Mouse (Mus musculus) liver, adult 2 months (tissue): ENCODE results near the gene Rnf181. TPM values are rescaled to one million over a fixed set of nuclear protein-coding genes. Genes with fewer than 3 reads are reported as not detected.
A peak's percentile ranks its signal among the peaks of the same experiment; 100 is the strongest.

Experiments used
- DNase-seq: peaks from one replicate; pipeline ENCODE4 v3.0.0-alpha.2; 2011; ENCODE audit warnings: low read depth, low spot score; ENCODE audit errors: extremely low read depth
- H3K27ac ChIP-seq: fragments of 200-500 bp; replicated peaks from 2 replicates; pipeline ENCODE4 v1.5.1; 2012; ENCODE audit warnings: low read depth, mild to moderate bottlenecking, control low read depth, inconsistent platforms, low read length; ENCODE audit not compliant: insufficient read depth
- H3K27me3 ChIP-seq: fragments of 200-500 bp; 2 replicates; pipeline ENCODE4 v1.6.1; 2012; ENCODE audit warnings: mild to moderate bottlenecking, moderate library complexity, low read length, inconsistent platforms; ENCODE audit not compliant: control insufficient read depth, insufficient read depth
- H3K36me3 ChIP-seq: fragments of 200-500 bp; 2 replicates; pipeline ENCODE4 v1.6.1; 2012; ENCODE audit warnings: low read length, inconsistent platforms; ENCODE audit not compliant: control insufficient read depth, insufficient read depth
- H3K4me1 ChIP-seq: fragments of 200-500 bp; 2 replicates; pipeline ENCODE4 v1.6.1; 2011; ENCODE audit warnings: low read length; ENCODE audit not compliant: control insufficient read depth, insufficient read depth
- H3K4me3 ChIP-seq: fragments of 200-500 bp; 2 replicates; pipeline ENCODE4 v1.5.1; 2011; ENCODE audit warnings: low read depth, mild to moderate bottlenecking, control low read depth, low read length, moderate library complexity; ENCODE audit not compliant: insufficient read depth
- H3K79me2 ChIP-seq: fragments of 200-500 bp; 2 replicates; pipeline ENCODE4 v1.6.1; 2012; ENCODE audit warnings: inconsistent platforms, mild to moderate bottlenecking, low read length, moderate library complexity; ENCODE audit not compliant: control insufficient read depth, insufficient read depth
- H3K9ac ChIP-seq: fragments of 200-500 bp; 2 replicates; pipeline ENCODE4 v1.6.1; 2012; ENCODE audit warnings: low read depth, mild to moderate bottlenecking, control low read depth, inconsistent platforms, low read length
- CTCF ChIP-seq: fragments of 200-500 bp; IDR thresholded peaks from 2 replicates; pipeline ENCODE4 v1.5.1; 2011; ENCODE audit warnings: low read depth, low read length, control low read depth
- POLR2A ChIP-seq: fragments of 200-500 bp; IDR thresholded peaks from 2 replicates; pipeline ENCODE4 v1.6.1; 2011; ENCODE audit warnings: low read length, control low read depth; ENCODE audit not compliant: insufficient read depth; ENCODE audit errors: extremely low read depth
- WGBS: fragments of 180-500 bp; shearing (Covaris S2); methylation state at CpG from one replicate; pipeline ENCODE4 v1.1.7; 2018; 5-methylcytosine and 5-hydroxymethylcytosine counted together
- polyA plus RNA-seq: library from polyadenylated mRNA; depleted of rRNA; stranded (reverse); fragments of >200 nt; gene quantifications from 2 replicates; pipeline ENCODE4 v1.2.3, GENCODE M21; 2012
- total RNA-seq: library from RNA; depleted of rRNA; stranded (reverse); fragments of >200 nt; gene quantifications from 2 replicates; pipeline ENCODE4 v1.2.3, GENCODE M21; 2014

Gene Rnf181
- total and polyA plus RNA-seq, 2 experiments, result 62.6 to 75.2 TPM

DNA sequence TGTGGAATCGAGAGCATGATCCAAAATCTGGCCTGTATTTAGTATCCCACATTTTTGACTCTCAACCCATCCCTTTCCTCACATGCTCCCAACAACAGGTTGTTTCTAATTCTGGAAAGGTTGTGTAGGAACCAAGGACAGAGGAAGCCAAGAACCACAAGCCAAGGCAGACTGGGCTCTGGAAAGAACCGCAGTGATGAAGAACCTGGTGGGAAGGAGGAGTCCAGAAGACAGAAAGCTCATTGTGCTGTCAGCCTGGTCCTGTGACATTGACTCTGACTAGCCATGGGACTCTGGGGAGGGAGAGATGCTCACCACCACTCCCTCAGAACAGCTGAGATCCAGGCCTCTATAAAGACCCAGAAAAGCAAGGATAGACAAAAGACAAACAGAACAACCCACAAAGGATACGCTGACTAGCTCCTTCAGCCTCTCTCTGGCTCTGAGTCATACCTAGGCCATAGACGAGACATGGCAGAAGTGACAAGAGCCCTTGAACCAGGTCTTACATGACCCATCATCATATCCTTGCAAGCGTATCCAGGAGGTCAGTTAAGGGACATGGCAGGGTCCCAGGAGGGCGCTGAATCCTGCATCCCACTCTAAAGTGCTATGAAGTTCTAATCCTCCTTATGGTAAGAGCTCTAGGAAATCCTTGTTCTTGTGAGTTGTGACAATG lies 16.5 kb upstream of the Rnf181 start:
- no peak for DNase-seq
- H3K36me3 ChIP-seq, result peaks cover 20% of the 10 kb centered on the region
- no peak for TF ChIP-seq CTCF
- TF ChIP-seq POLR2A, result no peak
- no peaks in the 10 kb centered on the region for H3K27me3 ChIP-seq
- peak overlapping the region; percentile 46 for H3K27ac ChIP-seq
- H3K4me3 ChIP-seq, result no peak overlapping the region
- 90% methylated on average over 6 of the region's 6 CpGs for WGBS
- H3K79me2 ChIP-seq, result peaks cover 3% of the 10 kb centered on the region; the same call in 1 of the 2 replicates
- H3K4me1 ChIP-seq, result peaks cover 9% of the 10 kb centered on the region
- no peak overlapping the region for H3K9ac ChIP-seq

DNA sequence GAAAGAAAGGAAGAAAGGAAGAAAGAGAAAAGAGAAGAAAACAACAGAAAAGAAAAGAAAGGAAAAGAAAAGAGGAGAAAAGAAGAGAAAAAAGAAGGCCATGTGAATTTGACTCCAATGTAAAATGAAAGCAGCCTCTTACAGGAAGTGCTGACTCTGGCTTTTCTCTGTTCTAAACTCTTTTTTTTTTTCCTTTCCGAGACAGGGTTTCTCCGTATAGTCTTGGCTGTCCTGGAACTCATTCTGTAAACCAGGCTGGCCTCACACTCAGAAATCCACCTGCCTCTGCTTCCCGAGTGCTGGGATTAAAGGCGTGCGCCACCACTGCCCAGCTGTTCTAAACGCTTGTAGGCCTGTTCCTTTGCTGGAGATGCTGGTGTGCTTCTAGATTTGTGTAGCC lies 15.7 kb upstream of the Rnf181 start:
- H3K27ac ChIP-seq, result peak overlapping the region; percentile 46
- H3K9ac ChIP-seq, result no peak overlapping the region
- no peaks in the 10 kb centered on the region for H3K27me3 ChIP-seq
- WGBS, result 77% methylated on average over 6 of the region's 6 CpGs
- H3K4me1 ChIP-seq, result peaks cover 9% of the 10 kb centered on the region
- DNase-seq, result no peak
- peaks cover 16% of the 10 kb centered on the region for H3K36me3 ChIP-seq
- TF ChIP-seq POLR2A (no peak), CTCF (no peak)
- H3K79me2 ChIP-seq, result peaks cover 3% of the 10 kb centered on the region; the same call in 1 of the 2 replicates
- H3K4me3 ChIP-seq, result no peak overlapping the region

DNA sequence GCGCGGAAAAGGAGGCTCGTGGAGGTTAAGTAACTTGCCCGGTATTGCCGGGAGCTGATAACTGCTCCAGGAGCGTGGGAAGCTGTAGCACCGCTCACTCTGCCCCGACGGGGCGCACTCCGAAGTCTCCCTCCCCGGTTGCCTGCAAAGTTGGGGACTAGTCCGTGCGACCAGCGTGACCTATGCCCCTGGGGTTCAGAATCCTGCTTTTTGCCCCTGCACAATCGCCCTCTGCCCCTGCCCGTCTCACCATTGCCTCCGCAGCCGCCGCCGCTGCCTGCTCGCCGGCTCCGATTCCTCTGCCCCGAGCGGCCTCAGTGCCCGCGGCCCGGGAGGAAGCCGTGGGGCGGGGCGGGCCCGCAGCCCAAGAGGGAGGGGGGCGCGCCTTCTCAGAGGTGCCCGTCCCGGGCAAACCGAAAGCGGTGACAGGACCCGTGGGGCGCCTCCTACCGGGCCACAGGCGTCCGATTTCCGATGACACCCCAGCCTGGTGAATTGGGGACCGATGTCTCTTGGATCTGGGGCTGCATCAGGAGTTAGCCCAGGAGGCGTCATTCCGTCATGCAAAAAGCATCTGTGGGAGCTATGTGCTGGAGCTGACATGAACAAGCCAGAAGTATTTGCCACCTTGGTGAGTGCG lies 13.5 kb upstream of the Rnf181 start, which contains the start of gene Vamp5:
TSS of gene Vamp5 (minus strand) at position 338 of the 640 bp plus-strand sequence.
- 0 out of 2 replicates have a peak, but pooled peaks have one; percentile 25 for TF ChIP-seq POLR2A
- peak; percentile 67 for TF ChIP-seq CTCF
- peak within 1 kb of the TSS; percentile 76 for H3K9ac ChIP-seq
- H3K4me3 ChIP-seq, result peak within 1 kb of the TSS; percentile 67
- H3K79me2 ChIP-seq, result peaks cover 3% of the 10 kb centered on the region; the same call in 1 of the 2 replicates
- H3K4me1 ChIP-seq, result peaks cover 9% of the 10 kb centered on the region
- WGBS, result 1% methylated on average over 49 of the region's 49 CpGs
- peaks cover 4% of the 10 kb centered on the region; the same call in 1 of the 2 replicates for H3K36me3 ChIP-seq
- H3K27me3 ChIP-seq, result no peaks in the 10 kb centered on the region
- DNase-seq, result peak; percentile 59
- peak within 1 kb of the TSS; percentile 49 for H3K27ac ChIP-seq

GRCm38 (mm10) chr6:72379377-72380130 lies 12.8 kb upstream of the Rnf181 start:
- Histone ChIP-seq H3K27me3 (no peaks in the 10 kb centered on the region), H3K79me2 (peaks cover 3% of the 10 kb centered on the region; the same call in 1 of the 2 replicates), H3K9ac (peak overlapping the region; percentile 76), H3K4me3 (peak overlapping the region; percentile 67), H3K4me1 (peaks cover 11% of the 10 kb centered on the region), H3K27ac (peak overlapping the region; percentile 49), H3K36me3 (no peaks in the 10 kb centered on the region)
- no peak for DNase-seq
- WGBS, result 39% methylated on average over 7 of the region's 7 CpGs
- TF ChIP-seq CTCF (no peak), POLR2A (no peak)

GRCm38 (mm10) chr6:72378510-72379234 lies 11.9 kb upstream of the Rnf181 start:
- TF ChIP-seq POLR2A (no peak), CTCF (no peak)
- no peaks in the 10 kb centered on the region for H3K36me3 ChIP-seq
- WGBS, result 87% methylated on average over 8 of the region's 8 CpGs
- no peak overlapping the region for H3K9ac ChIP-seq
- H3K4me3 ChIP-seq, result no peak overlapping the region
- H3K4me1 ChIP-seq, result peaks cover 14% of the 10 kb centered on the region
- DNase-seq, result no peak
- H3K79me2 ChIP-seq, result peaks cover 3% of the 10 kb centered on the region; the same call in 1 of the 2 replicates
- H3K27ac ChIP-seq, result no peak overlapping the region
- H3K27me3 ChIP-seq, result no peaks in the 10 kb centered on the region
